Mouse (Mus musculus) forebrain, postnatal 0 days (tissue): ENCODE measurements at regions not wholly inside any gene's neighbourhood (a gene's known extent, or its start where the extent isn't known, plus 50 kb on each side); places are given as distances from the start of the nearest gene placed in this dataset.

Experiments
- ATAC-seq: fragments of 200-750 bp; cut with Nextera tagmentation; 2 replicates; pipeline ENCODE4 v1.8.0; 2017; ENCODE audit warnings: mild to moderate bottlenecking, moderate library complexity
- DNase-seq: peaks from one replicate; pipeline ENCODE4 v3.0.0-alpha.2; 2015
- H3K27ac ChIP-seq: fragments of 300-500 bp; sonication (generic); 2 replicates; pipeline ENCODE4 v1.5.1; 2014; ENCODE audit warnings: low read depth, mild to moderate bottlenecking, antibody characterized with exemption, low read length, moderate library complexity, mixed read lengths
- H3K27me3 ChIP-seq: fragments of 300-500 bp; sonication (generic); 2 replicates; pipeline ENCODE4 v1.6.1; 2014; ENCODE audit warnings: mild to moderate bottlenecking, low read length, mixed read lengths; ENCODE audit not compliant: insufficient read depth
- H3K36me3 ChIP-seq: fragments of 300-500 bp; sonication (generic); 2 replicates; pipeline ENCODE4 v1.6.1; 2014; ENCODE audit warnings: mild to moderate bottlenecking, moderate library complexity; ENCODE audit not compliant: insufficient read depth
- H3K4me1 ChIP-seq: fragments of 300-500 bp; sonication (generic); 2 replicates; pipeline ENCODE4 v1.6.1; 2014; ENCODE audit warnings: antibody characterized with exemption; ENCODE audit not compliant: insufficient read depth
- H3K4me2 ChIP-seq: fragments of 300-500 bp; sonication (generic); 2 replicates; pipeline ENCODE4 v1.6.1; 2014; ENCODE audit warnings: low read depth, mild to moderate bottlenecking, moderate library complexity
- H3K4me3 ChIP-seq: fragments of 300-500 bp; sonication (generic); 2 replicates; pipeline ENCODE4 v1.5.1; 2014; ENCODE audit warnings: low read depth, low read length, mixed read lengths
- H3K9ac ChIP-seq: fragments of 300-500 bp; sonication (generic); 2 replicates; pipeline ENCODE4 v1.6.1; 2014; ENCODE audit warnings: mild to moderate bottlenecking
- H3K9me3 ChIP-seq: fragments of 300-500 bp; sonication (generic); 2 replicates; pipeline ENCODE4 v1.6.1; 2016; ENCODE audit warnings: low read length
- CTCF ChIP-seq: sonication (generic); IDR thresholded peaks from 2 replicates; pipeline ENCODE4 v1.5.1; 2016; ENCODE audit warnings: antibody characterized with exemption, control low read depth, low read depth
- WGBS: fragments of 180-500 bp; shearing (Covaris S2); extraction: QIAGEN DNeasy Blood & Tissue Kit; methylation state at CpG from one replicate; pipeline ENCODE4 v1.1.7; 2014; 5-methylcytosine and 5-hydroxymethylcytosine counted together

DNA sequence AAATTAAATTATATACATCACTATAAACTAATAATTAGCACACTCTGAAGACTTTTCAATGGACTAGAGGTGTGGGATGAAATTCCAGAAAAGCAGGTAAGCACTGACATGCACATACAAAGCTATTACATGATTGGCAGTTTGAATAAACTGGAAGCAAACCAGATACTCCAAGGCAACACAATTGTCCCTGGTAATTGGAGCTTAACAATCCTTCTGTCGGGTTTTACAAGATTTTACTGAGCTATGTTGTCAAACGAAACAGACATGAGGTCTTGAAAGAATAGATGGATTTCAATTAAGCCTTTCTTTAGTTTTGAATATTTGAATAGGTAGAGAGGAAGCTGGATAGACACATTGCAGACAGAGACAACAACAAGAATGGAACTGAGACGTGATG is 273.9 kb upstream of the Ctso start:
- TF ChIP-seq CTCF = no peak
- DNase-seq = no peak
- no peak overlapping the region for H3K9ac ChIP-seq

DNA sequence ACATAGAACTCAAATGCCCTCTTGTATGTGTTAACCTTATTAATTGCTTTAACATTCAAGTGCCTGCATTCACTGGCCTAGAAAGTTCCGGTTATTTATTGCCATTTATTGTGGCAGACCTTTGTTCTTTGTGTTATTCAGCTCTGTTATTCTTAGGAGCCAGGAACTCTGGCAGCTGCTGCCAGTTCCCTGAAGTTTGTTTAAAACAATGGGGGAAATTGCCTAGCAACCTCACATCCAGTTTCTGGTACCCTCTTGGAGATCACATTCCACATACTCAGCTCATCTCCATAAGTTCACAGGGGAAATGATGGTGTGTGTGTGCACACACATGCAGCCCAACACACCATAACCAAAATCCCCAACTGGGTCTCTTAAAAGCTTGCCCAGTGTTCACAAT is 270.8 kb upstream of the Ctso start:
- H3K9me3 ChIP-seq = no peaks in the 10 kb centered on the region
- H3K9ac ChIP-seq = no peak overlapping the region
- peak; percentile 47 for ATAC-seq
- WGBS = 9% methylated on average over 1 of the region's 1 CpGs
- H3K4me1 ChIP-seq = peaks cover 3% of the 10 kb centered on the region; the same call in 1 of the 2 replicates
- H3K4me2 ChIP-seq = no peak overlapping the region
- no peaks in the 10 kb centered on the region for H3K27me3 ChIP-seq
- no peaks in the 10 kb centered on the region for H3K36me3 ChIP-seq
- H3K27ac ChIP-seq = no peak overlapping the region
- TF ChIP-seq CTCF = no peak
- H3K4me3 ChIP-seq = no peak overlapping the region
- DNase-seq = peak; percentile 41

More for the DNA sequence above, 273.9 kb upstream of the Ctso start:
- Histone ChIP-seq H3K4me3 (no peak overlapping the region), H3K4me2 (no peak overlapping the region), H3K27ac (no peak overlapping the region), H3K36me3 (no peaks in the 10 kb centered on the region), H3K4me1 (peaks cover 3% of the 10 kb centered on the region; the same call in 1 of the 2 replicates), H3K9me3 (no peaks in the 10 kb centered on the region), H3K27me3 (no peaks in the 10 kb centered on the region)
- 8% methylated on average over 3 of the region's 3 CpGs for WGBS
- ATAC-seq = no peak

DNA sequence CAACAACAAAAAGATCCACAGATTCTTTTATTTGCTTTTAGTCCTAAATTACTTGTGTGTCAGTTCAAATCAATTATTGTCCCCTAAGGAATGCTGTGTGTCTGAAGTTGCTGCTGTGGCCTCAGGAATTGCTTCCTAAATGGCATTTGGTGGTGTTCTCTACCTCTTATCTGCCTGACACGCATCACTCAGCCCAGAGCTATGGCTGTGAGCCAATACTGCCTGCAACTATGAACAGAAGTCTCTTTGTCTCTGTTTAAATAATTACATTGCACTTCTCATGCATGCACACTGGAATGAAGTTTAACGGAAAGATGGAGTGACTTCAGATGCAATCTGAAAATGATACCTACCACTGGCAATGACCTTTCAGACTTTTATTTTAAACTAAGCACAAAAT is 266.1 kb upstream of the Ctso start:
- DNase-seq (no peak), ATAC-seq (no peak)
- peaks cover 3% of the 10 kb centered on the region; the same call in 1 of the 2 replicates for H3K4me1 ChIP-seq
- TF ChIP-seq CTCF = no peak
- no peaks in the 10 kb centered on the region for H3K9me3 ChIP-seq
- H3K27ac ChIP-seq = no peak overlapping the region
- no peak overlapping the region for H3K4me3 ChIP-seq
- WGBS = 13% methylated on average over 2 of the region's 2 CpGs
- no peak overlapping the region for H3K4me2 ChIP-seq
- no peaks in the 10 kb centered on the region for H3K27me3 ChIP-seq
- no peak overlapping the region for H3K9ac ChIP-seq
- no peaks in the 10 kb centered on the region for H3K36me3 ChIP-seq

DNA sequence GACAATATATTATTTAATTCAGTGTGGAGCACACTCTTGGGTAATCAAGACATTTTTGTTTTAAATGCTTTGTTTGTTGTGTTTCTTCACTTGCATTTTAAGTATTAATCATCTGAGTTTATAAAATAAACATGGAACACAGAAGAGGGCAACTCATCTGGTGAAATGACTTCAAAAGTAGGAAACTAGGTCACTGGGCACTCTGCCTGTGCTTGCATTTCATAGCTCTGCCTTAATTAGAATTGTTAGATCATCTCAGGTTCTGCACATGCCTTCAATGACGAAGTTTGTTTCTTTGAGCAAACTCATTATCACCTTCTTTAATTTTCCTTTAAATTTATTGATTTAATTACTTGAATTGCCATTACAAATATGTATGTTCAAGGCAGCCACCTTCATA is 255.8 kb upstream of the Ctso start:
- H3K9ac ChIP-seq = no peak overlapping the region
- H3K27me3 ChIP-seq = no peaks in the 10 kb centered on the region
- H3K36me3 ChIP-seq = no peaks in the 10 kb centered on the region
- ATAC-seq (no peak), DNase-seq (no peak)
- WGBS = 43% methylated on average over 1 of the region's 1 CpGs
- no peak overlapping the region for H3K27ac ChIP-seq
- H3K4me1 ChIP-seq = no peaks in the 10 kb centered on the region
- H3K9me3 ChIP-seq = no peaks in the 10 kb centered on the region
- H3K4me3 ChIP-seq = no peak overlapping the region
- H3K4me2 ChIP-seq = no peak overlapping the region
- no peak for TF ChIP-seq CTCF

DNA sequence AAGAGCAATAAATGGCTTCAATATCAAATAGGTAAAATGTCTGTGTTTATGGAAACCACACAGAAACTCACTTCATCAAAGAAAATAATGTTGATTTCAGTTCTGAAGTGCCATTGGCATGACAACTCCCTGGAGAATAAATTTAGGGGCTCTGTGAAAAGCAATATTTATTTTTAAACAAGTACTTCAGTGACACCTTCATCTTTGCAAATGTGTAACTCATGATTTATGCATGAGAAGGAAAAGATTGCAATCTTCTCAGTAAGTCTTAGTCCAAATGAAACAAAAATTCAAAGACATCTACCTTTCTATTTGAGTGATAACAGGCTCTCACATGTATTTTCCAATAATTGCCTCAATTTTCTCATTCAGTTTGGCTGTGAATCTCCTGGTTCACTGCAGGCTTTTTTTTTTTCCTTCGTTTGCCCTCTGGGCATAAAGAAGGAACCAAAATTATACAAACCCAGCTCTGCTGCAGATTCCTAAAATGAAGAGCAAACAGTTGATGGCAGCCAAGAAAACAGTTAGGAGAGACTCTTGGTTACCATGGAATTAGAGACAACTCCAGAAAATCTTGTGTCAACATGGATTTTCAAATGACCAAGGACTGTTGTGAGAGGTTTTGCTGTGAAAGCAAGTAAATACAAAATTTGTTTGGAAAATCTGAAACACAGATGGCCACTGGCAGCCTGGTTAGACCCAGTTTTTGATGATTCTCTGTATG is 230.3 kb upstream of the Ctso start:
- no peak overlapping the region for H3K4me3 ChIP-seq
- no peak overlapping the region for H3K4me2 ChIP-seq
- H3K36me3 ChIP-seq = no peaks in the 10 kb centered on the region
- peak; percentile 35 for DNase-seq
- no peak for TF ChIP-seq CTCF
- no peaks in the 10 kb centered on the region for H3K27me3 ChIP-seq
- no peaks in the 10 kb centered on the region for H3K4me1 ChIP-seq
- H3K9ac ChIP-seq = no peak overlapping the region
- peak; percentile 74 for ATAC-seq
- no peaks in the 10 kb centered on the region for H3K9me3 ChIP-seq
- H3K27ac ChIP-seq = 0 out of 2 replicates have a peak overlapping the region, but pooled peaks have one; percentile 11
- WGBS = 17% methylated on average over 1 of the region's 1 CpGs

DNA sequence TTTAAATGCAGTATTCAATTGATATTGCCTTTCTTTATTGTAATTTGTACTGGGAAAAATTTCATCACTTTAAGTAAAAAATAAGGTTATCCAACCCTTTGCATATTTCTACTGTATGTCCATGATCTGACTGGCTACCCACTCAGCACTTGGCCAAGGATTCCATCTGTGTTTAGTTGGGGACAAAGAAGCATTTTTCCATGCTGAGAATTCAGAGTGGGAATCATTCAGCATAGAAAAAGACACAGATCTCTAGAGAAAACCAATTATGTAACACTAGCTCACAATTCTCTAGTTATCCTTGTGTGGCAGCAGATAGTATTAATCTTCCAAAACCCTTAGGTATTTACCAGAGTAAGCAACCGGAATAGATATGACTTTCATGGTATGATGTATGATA is 213.5 kb upstream of the Ctso start:
- Histone ChIP-seq H3K4me2 (no peak overlapping the region), H3K9me3 (no peaks in the 10 kb centered on the region), H3K36me3 (no peaks in the 10 kb centered on the region), H3K4me1 (no peaks in the 10 kb centered on the region), H3K4me3 (no peak overlapping the region), H3K27ac (no peak overlapping the region), H3K27me3 (no peaks in the 10 kb centered on the region), H3K9ac (no peak overlapping the region)
- ATAC-seq (no peak), DNase-seq (no peak)
- no peak for TF ChIP-seq CTCF
- 98% methylated on average over 1 of the region's 1 CpGs for WGBS

DNA sequence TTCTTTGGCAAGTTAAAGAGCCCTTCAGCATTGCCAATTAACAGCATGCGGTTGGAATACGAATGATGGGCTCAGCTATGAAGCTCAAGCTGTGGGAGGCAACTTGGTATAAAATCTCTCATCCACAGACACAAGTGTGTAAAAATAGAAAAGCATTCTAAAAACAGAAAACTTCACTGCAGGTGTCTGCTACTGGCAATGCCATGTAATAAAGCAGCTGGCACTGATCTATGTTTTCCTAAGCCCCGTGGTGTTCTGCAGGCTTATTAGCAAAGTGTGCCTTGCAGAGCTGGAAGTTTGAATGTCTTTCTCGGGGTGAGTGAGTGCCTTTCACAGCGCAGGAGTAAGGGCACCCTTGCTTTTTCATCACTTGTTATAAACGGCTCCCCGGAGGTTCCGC is 196.9 kb upstream of the Ctso start:
- Histone ChIP-seq H3K9ac (no peak overlapping the region), H3K36me3 (no peaks in the 10 kb centered on the region), H3K4me2 (no peak overlapping the region), H3K4me1 (no peaks in the 10 kb centered on the region), H3K27ac (no peak overlapping the region), H3K4me3 (no peak overlapping the region), H3K27me3 (no peaks in the 10 kb centered on the region), H3K9me3 (no peaks in the 10 kb centered on the region)
- peak; percentile 60 for DNase-seq
- TF ChIP-seq CTCF = no peak
- ATAC-seq = peak; percentile 84
- WGBS = 35% methylated on average over 8 of the region's 8 CpGs
